Mouse (Mus musculus): ENCODE measurements around the gene Tmem43.

- TF ChIP-seq CTCF (IDR thresholded peaks at IDR 0.05; ENCODE audit: extremely low read depth, insufficient read depth, low read length) (no peak), POLR2A (IDR thresholded peaks at IDR 0.05; ENCODE audit: extremely low read depth, insufficient read depth, low read length) (no peak)
These were observed 6.4 kb upstream of the Tmem43 start for GRCm38 (mm10) chr6:91467106-91467505.
